18 mouse cellular contexts compared by ENCODE assay signal in the genomic region with DNA sequence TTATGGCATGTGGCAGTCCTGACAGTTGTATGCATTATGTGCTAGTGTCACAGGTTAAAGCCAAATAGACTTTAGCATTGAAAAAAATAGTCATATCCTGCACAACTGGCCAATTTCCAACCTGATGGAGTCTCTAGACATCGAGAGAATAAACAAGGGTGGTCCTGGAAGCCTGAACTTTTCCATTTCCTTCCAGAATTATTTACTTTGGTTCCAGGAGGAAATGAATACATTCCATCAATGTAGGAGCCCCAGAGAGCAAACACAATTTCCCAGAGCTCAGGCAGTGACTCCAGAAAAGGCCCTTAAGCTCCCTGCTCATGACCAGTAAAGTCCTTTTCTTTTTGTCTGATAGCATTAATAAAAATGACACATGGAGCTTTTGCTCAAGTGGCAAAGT.
DNase-seq lines count a peak whose midpoint lies in the region; ATAC-seq and TF ChIP-seq lines count a peak whose summit lies in the region.
"Had no signal": no experiment of that assay in that cellular context is flagged by ENCODE, and none has a peak within 500 bp of the region (broad histone marks: within the 10 kb centered on the region; RNA-seq: fewer than 3 reads in every experiment).

No protein-coding gene starts in this region.

- no peak overlapping the region for H3K9ac ChIP-seq in intestine, embryonic 16.5 days (ENCODE audit: low read depth, low read length)
- H3K9ac ChIP-seq in intestine, embryonic 15.5 days = no peak overlapping the region
- H3K9ac ChIP-seq: embryonic facial prominence, embryonic 15.5 days; forebrain, postnatal 0 days; neural tube, embryonic 12.5 days had no signal

- no peak overlapping the region for H3K4me3 ChIP-seq in intestine, embryonic 16.5 days (ENCODE audit: low read length)
- H3K4me3 ChIP-seq in intestine, embryonic 15.5 days (replicated peaks) = no peak overlapping the region
- H3K4me3 ChIP-seq in brown adipose tissue, adult 24 weeks (ENCODE audit: insufficient read depth, low read depth, low read length) = no peak overlapping the region
- H3K4me3 ChIP-seq in kidney, adult 2 months (ENCODE audit: insufficient read depth, low read depth, low read length) = no peak overlapping the region
- no peak overlapping the region for H3K4me3 ChIP-seq in cerebellum, adult 2 months (replicated peaks; ENCODE audit: insufficient read depth, low read depth, low read length)
- H3K4me3 ChIP-seq: embryonic facial prominence, embryonic 15.5 days; forebrain, embryonic 10.5 days; neural tube, embryonic 12.5 days had no signal

- H3K27me3 ChIP-seq in intestine, embryonic 16.5 days (replicated peaks; ENCODE audit: control insufficient read depth, insufficient read depth, low read length) = no peaks in the 10 kb centered on the region
- H3K27me3 ChIP-seq in intestine, embryonic 15.5 days (replicated peaks) = no peaks in the 10 kb centered on the region
- H3K27me3 ChIP-seq in kidney, adult 2 months (replicated peaks; ENCODE audit: control insufficient read depth, insufficient read depth, low read length) = no peaks in the 10 kb centered on the region
- no peaks in the 10 kb centered on the region; the same call in 1 of the 2 replicates for H3K27me3 ChIP-seq in cerebellum, adult 2 months (ENCODE audit: control insufficient read depth, insufficient read depth, low read length)
- H3K27me3 ChIP-seq: embryonic facial prominence, embryonic 15.5 days; neural tube, embryonic 12.5 days had no signal

- no peaks in the 10 kb centered on the region for H3K36me3 ChIP-seq in intestine, embryonic 16.5 days (ENCODE audit: control insufficient read depth, insufficient read depth, low read length)
- H3K36me3 ChIP-seq in intestine, embryonic 15.5 days = no peaks in the 10 kb centered on the region
- no peaks in the 10 kb centered on the region for H3K36me3 ChIP-seq in kidney, adult 2 months (ENCODE audit: control insufficient read depth, insufficient read depth, low read length)
- H3K36me3 ChIP-seq: embryonic facial prominence, embryonic 15.5 days; forebrain, embryonic 10.5 days; neural tube, embryonic 12.5 days had no signal

- no peak for ATAC-seq in intestine, embryonic 16.5 days
- ATAC-seq in intestine, embryonic 15.5 days = no peak
- ATAC-seq: forebrain, postnatal 0 days had no signal

- no peaks in the 10 kb centered on the region for H3K9me3 ChIP-seq in intestine, embryonic 16.5 days (ENCODE audit: control insufficient read depth, low read length)
- no peaks in the 10 kb centered on the region for H3K9me3 ChIP-seq in intestine, embryonic 15.5 days
- H3K9me3 ChIP-seq: embryonic facial prominence, embryonic 15.5 days; forebrain, embryonic 10.5 days; neural tube, embryonic 12.5 days had no signal

- TF ChIP-seq POLR2A in kidney, adult 2 months (IDR thresholded peaks at IDR 0.05; ENCODE audit: low read depth, low read length) = no peak
- no peak for TF ChIP-seq POLR2A in cerebellum, adult 2 months (IDR thresholded peaks at IDR 0.05; ENCODE audit: borderline replicate concordance, insufficient read depth, low read length)

- DNase-seq in kidney, adult 2 months = peak; percentile 64
- peak; percentile 22 for DNase-seq in kidney, postnatal 10 days
- DNase-seq in cerebellum, adult 2 months = no peak
- DNase-seq in ovary, adult 18-20 months (ENCODE audit: low spot score) = no peak
- DNase-seq in ovary, postnatal 10 days (ENCODE audit: low spot score) = no peak
- DNase-seq: cerebellum, adult 9-11 months; forebrain, postnatal 0 days; gastrocnemius, postnatal 36 days; liver; spleen, adult 18-20 months; thymus, adult 18-20 months had no signal

- H3K27ac ChIP-seq in intestine, embryonic 16.5 days (ENCODE audit: low read length) = 0 out of 2 replicates have a peak overlapping the region, but pooled peaks have one; percentile 2
- H3K27ac ChIP-seq in intestine, embryonic 15.5 days = no peak overlapping the region
- H3K27ac ChIP-seq in brown adipose tissue, adult 24 weeks (replicated peaks; ENCODE audit: low read depth, low read length) = 0 out of 2 replicates have a peak overlapping the region, but pooled peaks have one; percentile 6
- H3K27ac ChIP-seq in kidney, adult 2 months (ENCODE audit: insufficient read depth, low read depth, low read length) = 0 out of 2 replicates have a peak overlapping the region, but pooled peaks have one; percentile 16
- H3K27ac ChIP-seq in cerebellum, adult 2 months (ENCODE audit: insufficient read depth, low read length) = no peak overlapping the region
- H3K27ac ChIP-seq: embryonic facial prominence, embryonic 15.5 days; forebrain, embryonic 10.5 days; neural tube, embryonic 12.5 days had no signal

- no peaks in the 10 kb centered on the region for H3K4me1 ChIP-seq in intestine, embryonic 16.5 days (ENCODE audit: control insufficient read depth, insufficient read depth, low read length)
- no peaks in the 10 kb centered on the region for H3K4me1 ChIP-seq in intestine, embryonic 15.5 days (replicated peaks)
- H3K4me1 ChIP-seq in brown adipose tissue, adult 24 weeks (ENCODE audit: control insufficient read depth, insufficient read depth, insufficient read length, low read length) = no peaks in the 10 kb centered on the region
- H3K4me1 ChIP-seq in kidney, adult 2 months (ENCODE audit: control insufficient read depth, insufficient read depth, low read length) = no peaks in the 10 kb centered on the region
- no peaks in the 10 kb centered on the region for H3K4me1 ChIP-seq in cerebellum, adult 2 months (ENCODE audit: control insufficient read depth, insufficient read depth, low read length)
- H3K4me1 ChIP-seq: embryonic facial prominence, embryonic 15.5 days; forebrain, embryonic 10.5 days; neural tube, embryonic 12.5 days had no signal

- H3K4me2 ChIP-seq in intestine, embryonic 16.5 days (ENCODE audit: low read depth, low read length) = no peak overlapping the region
- H3K4me2 ChIP-seq in intestine, embryonic 15.5 days (replicated peaks) = no peak overlapping the region
- H3K4me2 ChIP-seq: embryonic facial prominence, embryonic 15.5 days; heart, embryonic 11.5 days; neural tube, embryonic 12.5 days had no signal

- 15% methylated on average over 1 of the region's 1 CpGs for WGBS in intestine, embryonic 16.5 days
- WGBS in intestine, embryonic 15.5 days = 9% methylated on average over 1 of the region's 1 CpGs
- WGBS in kidney, adult 2 months = 19% methylated on average over 1 of the region's 1 CpGs
- 9% methylated on average over 1 of the region's 1 CpGs for WGBS in cerebellum, adult 2 months

- TF ChIP-seq CTCF in kidney, adult 2 months (conservative IDR thresholded peaks at IDR 0.05; ENCODE audit: insufficient read depth, insufficient read length, low read depth, low read length) = no peak
- TF ChIP-seq CTCF in cerebellum, adult 2 months (IDR thresholded peaks at IDR 0.05; ENCODE audit: borderline replicate concordance, insufficient read depth, low read depth, low read length) = no peak

Comparison
In these comparisons a context has a peak if more than half of its experiments do, and no peak if none do; other contexts are left out.
1. H3K27ac ChIP-seq: peak in intestine, embryonic 16.5 days (single experiment), brown adipose tissue, adult 24 weeks (single experiment) and kidney, adult 2 months (single experiment); none in intestine, embryonic 15.5 days (single experiment) and cerebellum, adult 2 months (single experiment).
2. DNase-seq: peak in kidney, adult 2 months (single experiment) and kidney, postnatal 10 days (single experiment); none in cerebellum, adult 2 months (0 of 2), ovary, adult 18-20 months (single experiment) and ovary, postnatal 10 days (single experiment).